Mouse (Mus musculus): ENCODE measurements around the gene Syce3.
A peak's percentile ranks its signal among the peaks of the same experiment; 100 is the strongest.

Gene Syce3

DNA sequence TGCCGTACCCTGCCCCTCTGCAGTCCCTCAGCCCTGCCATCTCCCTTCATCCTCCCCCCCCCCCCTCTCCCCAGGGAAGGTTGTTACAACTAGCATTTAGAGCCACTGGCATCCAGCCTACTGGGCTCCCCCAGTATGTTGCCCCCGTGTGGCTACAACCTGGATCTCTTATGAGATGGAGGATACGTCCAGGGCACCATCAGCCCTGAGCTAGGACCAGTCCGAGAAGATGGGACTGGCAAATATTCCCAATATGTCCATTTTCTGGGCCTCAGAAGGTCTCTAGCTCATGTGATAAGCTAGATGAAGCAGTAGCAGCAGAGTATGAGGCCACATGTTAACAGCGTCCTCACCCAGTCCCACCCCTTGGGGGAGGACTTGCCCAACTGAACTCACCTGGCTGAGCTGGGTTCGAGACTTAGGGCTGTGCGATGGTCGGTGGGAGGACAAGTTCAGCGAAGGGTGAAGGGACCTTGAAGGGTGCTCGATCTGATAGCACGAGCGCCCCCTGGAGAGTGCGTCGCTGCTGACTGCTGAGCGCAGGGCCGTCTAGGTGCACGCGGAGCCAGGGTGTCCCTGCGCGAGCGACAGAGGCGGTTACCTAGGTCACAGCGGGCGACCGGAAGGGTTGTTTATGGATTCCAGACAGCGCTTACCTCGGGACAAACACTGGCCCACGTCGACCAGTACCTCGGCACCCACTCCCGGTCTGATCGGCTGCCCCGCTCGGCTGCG lies 37.1 kb downstream of the Syce3 start:
- peak; percentile 83 to 93 for DNase-seq (ENCODE audit: low spot score in 2 of 2)

DNA sequence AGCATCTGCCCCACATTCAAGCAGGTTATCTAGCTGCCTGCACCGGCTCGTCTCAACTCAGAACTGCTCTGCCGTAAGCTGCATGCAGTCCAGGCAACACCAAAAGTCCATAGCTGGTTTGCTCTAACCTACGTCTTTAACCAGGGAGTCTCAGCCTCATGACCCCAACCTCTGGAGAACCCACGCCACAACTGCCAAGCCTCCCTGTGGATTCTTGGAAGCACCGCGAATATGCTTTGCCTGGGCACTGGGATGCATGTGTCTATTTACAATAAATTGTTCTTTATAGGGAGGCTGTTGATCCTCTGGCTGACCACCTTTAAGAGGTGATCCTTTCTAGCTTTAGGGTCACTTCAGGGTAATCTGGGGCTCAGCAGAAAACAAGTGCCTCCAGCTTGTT lies 37.8 kb downstream of the Syce3 start:
- no peak for DNase-seq (ENCODE audit: low spot score in 2 of 2)

DNA sequence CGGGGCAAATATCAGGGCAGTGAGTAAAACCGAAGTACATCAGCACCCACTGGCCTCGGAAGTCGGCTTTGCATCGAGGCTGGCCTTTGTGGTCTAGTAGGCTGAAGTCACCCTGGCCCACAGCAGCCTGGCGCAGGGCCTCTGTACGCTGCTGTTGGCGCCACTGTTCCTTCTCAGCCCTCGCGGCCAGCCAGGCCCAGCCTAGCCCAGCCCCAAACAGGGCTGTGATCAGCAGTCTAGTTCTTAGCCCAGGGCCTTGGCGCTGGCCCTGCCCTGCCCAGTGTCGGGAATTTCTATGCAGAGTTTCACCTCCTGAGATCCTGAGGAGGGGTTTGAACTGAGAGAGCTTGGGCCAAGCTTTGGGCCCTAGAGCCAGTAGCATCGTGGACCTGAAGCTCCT lies 38.2 kb downstream of the Syce3 start:
- no peak for DNase-seq (ENCODE audit: low spot score in 2 of 2)

DNA sequence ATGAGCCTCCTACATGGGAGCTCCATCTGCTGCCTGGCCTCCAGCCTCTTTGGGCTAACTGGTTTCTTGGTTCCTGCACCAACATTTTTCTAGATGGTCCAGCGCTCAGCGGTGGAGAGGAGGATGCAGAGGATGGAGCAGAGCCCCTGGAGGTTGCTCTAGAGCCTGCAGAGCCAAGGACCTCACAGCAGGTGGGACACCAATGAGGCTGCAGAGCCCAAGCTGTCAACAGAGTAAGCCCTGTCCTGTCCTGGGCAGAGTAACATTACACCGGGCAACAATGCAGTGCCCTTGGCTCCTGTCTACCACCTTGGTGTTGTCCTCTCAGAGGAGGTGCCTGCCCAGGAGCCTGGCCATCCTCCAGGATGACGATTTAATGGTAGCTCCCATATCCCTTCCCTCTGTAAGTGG lies 45.2 kb downstream of the Syce3 start:
- no peak for DNase-seq (ENCODE audit: low spot score in 2 of 2)

DNA sequence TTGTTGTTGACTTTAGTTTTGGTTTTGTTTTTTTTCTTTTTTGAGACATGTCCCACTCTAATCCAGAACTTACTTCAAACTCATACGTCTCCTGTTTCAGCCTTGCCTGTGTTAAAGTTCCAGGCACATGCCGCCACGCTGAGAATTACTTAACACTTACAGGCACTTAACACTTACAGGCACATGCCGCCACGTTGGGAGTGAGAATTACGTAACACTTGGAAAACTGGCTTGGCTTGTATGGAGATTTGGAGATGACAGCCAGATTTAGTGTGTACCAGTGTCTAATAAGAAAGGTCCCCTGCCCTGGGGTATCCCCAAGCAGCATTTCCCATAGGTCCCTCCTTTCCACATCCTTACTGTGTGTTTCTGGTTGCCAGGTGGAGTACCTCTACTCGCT lies 47.3 kb downstream of the Syce3 start:
- no peak for DNase-seq (ENCODE audit: low spot score in 2 of 2)

DNA sequence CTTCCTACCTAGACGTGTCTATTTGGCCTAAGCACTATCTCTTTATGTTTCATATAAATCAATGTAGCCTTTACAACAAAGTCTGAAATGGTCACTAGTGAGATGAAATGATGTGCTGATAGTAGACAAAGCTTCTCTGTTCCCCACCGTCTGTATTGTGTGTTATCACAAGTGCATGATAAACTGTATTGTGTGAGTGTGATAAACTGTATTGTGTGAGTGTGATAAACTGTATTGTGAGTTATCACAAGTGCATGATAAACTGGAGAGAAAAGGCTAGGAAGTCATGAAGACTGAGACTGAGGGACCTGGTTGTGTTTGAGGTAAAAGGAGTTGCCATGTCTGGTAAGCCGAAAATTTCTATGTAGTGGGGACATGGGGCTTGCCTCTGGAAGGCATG lies 51.5 kb downstream of the Syce3 start:
- no peak for DNase-seq (ENCODE audit: low spot score in 2 of 2)

DNA sequence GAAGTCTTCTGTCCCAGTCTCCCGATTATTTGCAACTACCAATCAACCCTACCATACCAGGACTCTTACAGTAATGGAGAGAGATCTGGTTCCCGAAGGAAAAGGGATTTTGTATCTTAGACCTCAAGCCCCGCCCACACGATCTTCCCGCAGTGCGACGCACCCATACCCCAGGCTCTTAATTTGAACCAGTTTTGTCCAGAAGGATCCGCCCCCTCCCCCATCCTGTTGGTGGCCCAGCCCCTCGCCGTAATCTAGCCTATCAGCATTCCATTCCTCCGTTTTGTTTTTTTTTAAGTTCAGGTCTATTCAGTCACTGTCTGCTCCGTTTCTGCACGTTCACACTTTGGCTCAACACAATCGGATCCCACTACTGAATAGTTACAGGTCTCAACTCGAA lies 53.9 kb downstream of the Syce3 start:
- DNase-seq (ENCODE audit: low spot score in 2 of 2), result peak; percentile 73 to 78

DNA sequence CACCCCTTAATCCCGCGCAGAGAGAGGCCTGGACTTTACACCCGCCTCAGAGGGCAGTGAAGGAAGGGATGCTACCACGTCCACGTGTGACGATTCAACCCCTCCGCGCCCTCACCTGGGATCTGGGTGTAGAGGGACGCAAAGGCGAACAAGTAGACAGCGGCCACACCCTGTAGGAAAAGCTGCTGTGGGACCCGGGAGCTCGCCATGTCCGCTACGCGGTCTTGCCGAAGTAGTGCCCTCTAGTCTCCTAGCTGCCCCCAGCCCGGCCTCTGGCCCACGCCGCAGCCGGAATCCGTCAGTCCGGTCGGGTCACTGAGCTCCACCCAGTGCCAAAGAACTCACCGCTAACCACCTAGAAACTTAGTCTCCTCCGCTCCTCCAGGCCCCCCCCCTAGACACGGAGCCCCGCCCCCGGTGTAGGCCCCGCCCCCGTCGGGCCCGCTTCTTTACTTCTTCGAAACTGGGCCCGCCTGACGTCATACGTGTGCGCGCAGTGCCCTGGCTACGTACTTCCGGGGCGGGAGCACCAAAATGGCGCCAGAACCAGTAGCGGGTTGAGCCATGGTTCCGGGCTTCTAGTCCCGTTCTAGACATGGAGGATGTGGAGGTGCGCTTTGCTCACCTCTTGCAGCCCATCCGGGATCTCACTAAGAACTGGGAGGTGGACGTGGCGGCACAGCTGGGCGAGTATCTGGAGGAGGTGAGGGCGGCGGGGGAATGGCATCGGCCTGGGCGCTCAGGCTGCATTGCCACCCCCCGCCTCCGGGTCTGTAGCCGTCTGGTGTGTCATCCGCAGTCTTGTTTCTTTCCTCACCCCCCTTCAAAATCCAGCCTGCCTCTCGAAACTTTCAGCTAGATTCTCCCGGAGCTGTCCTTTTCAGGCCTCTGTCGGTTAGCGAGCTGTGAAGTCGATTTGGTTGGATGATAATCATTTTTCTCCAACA lies 54.8 kb downstream of the Syce3 start, which contains the start of the genes Lmf2 and Ncaph2:
TSS of gene Lmf2 (minus strand) at position 419 of the 947 bp plus-strand sequence.
TSS of gene Ncaph2 (plus strand) at position 479 of the 947 bp plus-strand sequence.
- peak; percentile 92 to 96 for DNase-seq (ENCODE audit: low spot score in 2 of 2)

DNA sequence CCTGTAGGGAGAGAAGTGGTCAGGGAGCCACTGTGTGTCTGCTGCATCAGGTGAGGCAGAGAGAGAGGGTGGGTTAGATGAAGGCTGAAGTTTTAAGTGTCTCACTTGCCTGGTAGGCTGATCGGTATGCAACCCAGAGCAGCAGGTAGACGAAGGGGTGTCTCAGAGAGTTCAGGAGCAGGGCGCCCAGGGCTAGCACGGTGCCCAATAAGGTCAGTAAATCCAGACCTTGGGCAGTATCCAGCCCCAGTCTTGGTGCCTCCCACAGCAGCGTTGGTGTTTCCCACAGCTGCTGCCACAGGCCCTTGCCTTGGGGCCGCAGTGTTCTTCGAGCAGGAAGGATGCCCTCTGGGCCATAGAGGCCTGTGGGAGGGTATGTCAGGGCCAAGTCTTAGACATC lies 55.8 kb downstream of the Syce3 start:
- no peak for DNase-seq (ENCODE audit: low spot score in 2 of 2)

DNA sequence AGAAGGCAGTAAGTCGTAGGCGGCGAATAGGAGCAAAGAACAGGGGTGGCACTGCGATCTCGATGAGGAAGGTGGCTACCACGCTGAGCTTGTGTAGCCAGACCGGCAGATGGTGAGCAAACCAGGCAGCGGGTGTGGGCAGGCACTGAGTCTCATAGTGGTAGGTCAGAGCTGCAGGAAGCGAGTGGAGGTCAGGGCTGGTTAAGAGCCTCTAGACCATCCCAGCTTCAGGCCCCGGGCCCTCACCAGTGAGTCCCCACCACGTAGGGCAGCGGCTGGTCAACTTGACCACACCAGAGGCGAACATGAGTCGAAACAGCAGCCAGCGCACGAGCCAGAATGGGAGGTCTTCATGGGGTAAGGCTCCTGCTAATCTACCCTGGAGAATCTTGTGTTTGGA lies 56.5 kb downstream of the Syce3 start:
- no peak for DNase-seq (ENCODE audit: low spot score in 2 of 2)

DNA sequence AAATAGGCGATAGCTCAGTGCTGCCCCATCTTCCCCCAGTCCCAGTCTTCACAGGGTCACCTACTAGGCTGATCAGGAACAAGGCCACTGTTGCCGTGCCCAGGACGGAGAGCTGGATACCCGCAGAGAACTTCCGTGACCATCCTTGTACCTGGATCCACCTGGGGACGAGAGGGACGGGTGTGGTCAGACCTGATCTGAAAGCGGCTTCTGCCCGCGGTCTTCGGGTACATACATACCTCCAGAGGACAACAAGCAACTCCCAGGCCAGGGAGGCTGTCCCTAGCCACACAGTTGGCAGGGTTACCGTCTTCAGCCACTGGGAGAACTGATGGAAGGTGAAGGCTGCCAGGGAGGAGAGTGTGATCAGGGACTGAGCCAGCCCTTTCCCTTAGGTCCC lies 57.5 kb downstream of the Syce3 start:
- DNase-seq (ENCODE audit: low spot score in 2 of 2), result no peak

DNA sequence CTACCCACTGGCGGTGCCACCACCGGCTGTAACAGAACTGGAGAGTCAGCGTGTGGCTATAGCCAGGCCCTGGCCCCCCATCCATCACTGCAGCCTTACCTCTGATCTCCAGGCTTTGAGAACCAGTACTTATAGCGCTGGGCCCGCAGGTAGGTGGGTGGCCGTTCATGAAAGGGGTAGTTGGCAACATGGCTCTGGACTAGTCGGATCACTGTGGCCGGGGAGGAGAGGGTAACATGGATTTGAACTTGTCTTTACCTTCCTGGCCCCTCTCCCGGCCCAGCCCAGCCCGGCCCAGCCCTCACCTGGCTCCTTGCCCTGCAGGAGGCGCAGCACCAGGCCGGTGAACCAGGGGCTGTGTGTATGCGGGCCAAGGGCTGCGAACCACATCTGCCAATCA lies 58.2 kb downstream of the Syce3 start:
- no peak for DNase-seq (ENCODE audit: low spot score in 2 of 2)

DNA sequence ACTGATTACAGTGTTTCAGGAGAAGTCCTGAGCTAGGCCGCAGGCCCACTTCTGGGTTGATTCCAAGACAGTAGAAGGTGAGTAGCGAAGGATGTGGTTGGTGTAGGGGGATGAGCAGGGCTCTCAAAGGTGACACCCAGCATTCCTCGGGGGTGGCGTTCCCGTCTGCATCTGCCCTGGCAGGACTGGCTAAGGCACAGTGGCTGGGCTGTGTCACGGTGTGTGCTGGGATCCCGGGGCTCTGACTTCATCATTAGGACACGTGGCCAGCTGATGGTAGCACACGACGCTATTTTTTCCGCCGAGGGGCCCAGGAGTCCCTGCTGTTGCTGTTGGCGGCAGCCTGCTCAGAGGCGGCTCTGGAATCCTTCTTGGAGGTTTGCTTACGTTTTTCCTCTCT lies 59.0 kb downstream of the Syce3 start:
- DNase-seq (ENCODE audit: low spot score in 2 of 2), result no peak

DNA sequence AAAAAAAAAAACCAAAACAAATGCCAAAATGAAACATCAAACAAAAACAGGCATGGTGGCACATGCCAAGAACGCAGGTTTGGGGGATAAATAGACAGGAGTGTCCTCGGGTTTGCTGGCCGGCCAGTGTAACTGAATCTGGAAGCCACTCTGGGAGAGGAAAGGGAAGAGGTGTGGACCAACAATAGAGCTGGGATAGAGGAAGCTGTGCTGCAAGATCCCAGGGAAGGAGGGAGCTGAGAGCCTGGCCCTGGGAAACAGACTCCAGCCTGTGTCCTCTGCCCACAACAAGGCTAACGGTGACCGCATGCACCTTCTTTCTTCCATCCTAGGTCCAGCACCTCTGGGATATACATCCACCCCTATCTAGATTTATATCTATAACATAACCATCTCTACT lies 59.9 kb downstream of the Syce3 start:
- DNase-seq (ENCODE audit: low spot score in 2 of 2), result no peak

DNA sequence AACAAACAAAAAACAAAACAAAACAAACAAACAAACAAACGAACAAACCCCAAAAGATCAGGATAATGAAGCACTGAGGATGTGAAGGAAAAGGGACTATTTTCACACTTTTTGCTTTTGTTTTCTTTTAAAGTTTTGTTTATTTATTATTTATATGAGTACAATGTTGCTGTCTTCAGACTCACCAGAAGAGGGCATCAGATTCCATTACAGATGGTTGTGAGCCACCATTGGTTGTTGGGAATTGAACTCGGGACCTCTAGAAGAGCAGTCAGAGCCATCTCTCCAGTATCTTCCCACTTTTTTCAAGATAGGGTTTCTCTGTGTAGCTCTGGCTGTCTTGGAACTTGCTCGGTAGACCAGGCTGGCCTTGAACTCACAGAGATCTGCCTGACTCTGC lies 67.0 kb downstream of the Syce3 start:
- DNase-seq (ENCODE audit: low spot score in 2 of 2), result no peak

DNA sequence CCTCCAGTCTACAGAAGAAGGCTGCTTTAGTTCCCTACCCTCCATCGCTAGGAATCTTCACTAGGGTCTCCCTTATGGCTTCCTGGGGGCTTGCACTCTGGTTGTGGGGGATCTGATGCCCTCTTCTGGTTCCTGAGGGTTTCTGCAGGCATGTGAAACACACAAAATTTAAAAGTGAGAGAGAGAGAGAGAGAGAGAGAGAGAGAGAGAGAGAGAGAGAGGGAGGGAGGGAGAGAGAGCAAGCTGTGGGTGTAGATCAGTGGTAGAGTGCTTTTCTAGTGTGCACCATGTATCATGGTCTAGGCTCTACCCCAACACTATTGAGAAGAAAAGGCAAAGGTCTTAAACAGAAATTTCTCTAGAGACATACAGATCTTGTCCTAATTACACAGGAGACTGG lies 68.6 kb downstream of the Syce3 start:
- no peak for DNase-seq (ENCODE audit: low spot score in 2 of 2)

All from thymus, postnatal 10 days (tissue).